Mouse (Mus musculus) megakaryocyte, embryonic 14.5 days (primary cell): Measurements from ENCODE around the gene Metap2.

Experiments used
- FLI1 ChIP-seq: IDR thresholded peaks from 2 replicates; pipeline ENCODE4 v1.6.1; 2012; ENCODE audit warnings: low read length, inconsistent platforms, mixed read lengths
- GATA1 ChIP-seq: IDR thresholded peaks from 3 replicates; pipeline ENCODE4 v1.6.1; 2012; ENCODE audit warnings: mixed read lengths, low read length, inconsistent platforms, borderline replicate concordance

- TF ChIP-seq GATA1 (no peak), FLI1 (no peak)
These were observed 49.1 kb upstream of the Metap2 start for GRCm38 (mm10) chr10:93945843-93946499.
